Mouse (Mus musculus): ENCODE measurements around the gene Asic5. TPM values are rescaled to one million over a fixed set of nuclear protein-coding genes. Genes with fewer than 3 reads are reported as not detected.

Gene Asic5
- total RNA-seq, 2 experiments from 2014 or later: not detected

DNA sequence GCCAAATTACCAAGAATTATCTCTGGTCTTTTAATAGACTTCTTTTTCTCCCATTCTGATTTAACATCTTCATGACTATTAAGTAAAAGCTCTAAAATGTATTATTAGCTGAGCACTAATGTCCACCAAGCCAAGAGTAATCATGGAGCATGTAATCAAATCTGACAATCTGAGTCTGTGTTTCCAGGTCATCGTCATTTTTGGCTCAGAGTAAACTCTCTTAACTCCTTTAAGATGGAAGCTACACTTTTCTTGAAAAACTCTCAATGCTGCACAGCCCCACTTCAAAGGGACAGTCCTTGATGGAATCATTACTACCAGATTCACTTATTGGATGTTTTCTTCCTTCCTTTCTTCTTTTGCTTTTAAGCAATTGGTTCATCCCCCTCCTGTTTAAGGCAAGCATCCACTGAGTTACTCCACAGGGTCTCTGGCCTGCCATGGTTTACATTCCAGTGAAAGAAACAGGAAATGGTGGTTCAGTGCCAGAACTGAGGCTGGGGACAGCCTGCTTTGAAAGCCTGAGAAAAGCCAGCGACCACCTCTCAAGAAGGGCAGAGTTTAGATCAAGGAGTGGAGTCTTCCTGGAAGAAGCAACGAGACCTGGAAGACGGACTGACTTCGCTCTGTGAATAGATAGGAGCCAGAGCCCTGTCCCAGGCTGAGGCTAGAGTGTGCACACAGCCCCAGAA is 72.3 kb downstream of the Asic5 start:
- H3K27ac ChIP-seq: peak overlapping the region; percentile 24; the same call in 1 of the 2 replicates
- intact Hi-C loops (cut with DNase I): no loop called here
- H3K4me3 ChIP-seq: no peak overlapping the region
- no peak for TF ChIP-seq CTCF (IDR thresholded peaks at IDR 0.05)
- no peak for DNase-seq

DNA sequence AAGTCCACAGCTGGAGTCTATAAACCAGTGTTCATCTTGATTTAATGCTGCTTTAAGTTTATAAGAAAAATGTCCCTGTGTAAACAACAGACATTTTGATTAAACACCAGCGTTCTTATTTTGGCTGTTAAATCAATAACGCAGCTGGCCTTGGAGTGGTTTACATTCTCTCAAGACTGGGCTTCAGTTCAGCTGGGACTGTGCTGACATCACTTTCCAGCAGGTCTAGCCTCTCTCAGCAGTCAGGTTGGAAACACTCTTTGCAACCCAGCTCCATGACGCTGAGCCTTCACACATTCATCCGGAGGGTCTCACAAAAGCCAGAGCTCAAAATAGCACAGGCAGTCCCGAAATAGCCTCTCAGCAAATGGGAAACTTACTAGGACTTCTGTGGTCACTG is 75.1 kb downstream of the Asic5 start:
- no peak overlapping the region for H3K27ac ChIP-seq
- intact Hi-C loops (cut with DNase I): no loop called here
- TF ChIP-seq CTCF (IDR thresholded peaks at IDR 0.05): no peak
- DNase-seq: no peak
- H3K4me3 ChIP-seq: no peak overlapping the region

DNA sequence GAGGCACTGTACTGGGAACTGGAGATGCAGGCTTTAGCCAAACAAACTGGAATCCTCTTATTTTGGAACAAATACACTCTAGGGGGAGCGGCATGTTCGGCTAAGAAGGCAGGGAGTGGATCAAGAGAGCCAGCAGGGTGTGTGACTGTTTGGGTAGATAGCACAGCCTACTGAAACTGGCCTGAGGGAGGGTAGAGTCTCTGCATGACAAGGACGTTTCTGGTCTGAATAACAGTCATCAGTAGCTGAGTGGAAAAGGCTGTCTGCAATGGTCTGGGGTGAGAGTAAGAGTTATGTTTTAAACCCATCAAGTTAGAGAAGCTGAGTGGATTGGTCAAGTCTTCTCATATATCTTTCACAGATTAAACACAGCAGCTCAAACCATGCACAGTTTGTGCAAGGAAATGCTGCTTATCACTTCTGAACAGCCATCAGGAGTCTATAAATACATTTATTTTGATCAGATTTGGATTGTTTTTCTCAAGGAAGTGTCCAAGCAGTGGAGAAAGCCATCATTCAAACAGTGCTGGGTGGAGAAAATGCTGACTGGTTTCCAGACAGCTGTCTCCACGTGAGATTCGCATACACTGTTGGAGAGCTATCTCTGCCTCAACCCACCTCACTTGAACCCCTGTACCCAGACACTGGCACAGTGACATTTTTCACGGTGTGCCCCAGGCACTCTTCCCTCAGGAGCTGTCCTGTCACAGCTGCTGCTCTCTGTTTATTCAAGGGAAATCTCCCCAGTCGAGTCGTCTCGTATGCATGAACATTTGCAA is 79.5 kb downstream of the Asic5 start:
- no peak for DNase-seq
- Histone ChIP-seq H3K27ac (no peak overlapping the region; the same call in none of the 2 replicates), H3K4me3 (no peak overlapping the region)
- intact Hi-C loops (cut with DNase I): no loop called here
- no peak for TF ChIP-seq CTCF (IDR thresholded peaks at IDR 0.05)

DNA sequence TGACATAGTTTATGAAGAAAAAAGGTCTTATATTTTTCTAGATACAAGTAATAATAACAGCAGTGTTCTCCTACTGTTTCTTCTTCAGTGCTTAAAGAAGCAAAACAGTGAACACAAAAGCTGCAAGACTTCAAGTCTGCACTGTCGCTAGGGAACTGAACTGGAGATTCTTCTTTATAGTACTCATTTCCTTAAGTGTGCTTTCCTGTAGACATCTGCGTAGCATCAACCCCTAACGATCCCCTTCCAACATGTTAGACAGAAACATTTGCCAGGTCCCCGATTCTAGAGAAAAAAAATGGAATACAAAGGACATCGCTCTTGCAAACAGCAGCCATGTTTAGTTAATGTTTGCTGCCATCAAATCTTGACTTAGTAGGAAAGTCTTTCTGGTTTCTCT is 85.7 kb downstream of the Asic5 start:
- no peak overlapping the region for H3K4me3 ChIP-seq
- no peak for DNase-seq
- H3K27ac ChIP-seq: no peak overlapping the region
- TF ChIP-seq CTCF (IDR thresholded peaks at IDR 0.05): no peak
- intact Hi-C loops (cut with DNase I): no loop called here

Other genes starting within 250 kb of the Asic5 start
- 1 to 10 TPM; 4.2 to 5.8 TPM for gene Ctso, start 49.7 kb upstream of the Asic5 start, total RNA-seq (2021)
- not detected for gene Tdo2, start 6.1 kb upstream of the Asic5 start, total RNA-seq (2021)
- gene Gucy1b1, start 92.4 kb downstream of the Asic5 start, total RNA-seq (2021): 1 to 10 TPM; 3.5 to 4.5 TPM
- gene Gucy1a1, start 163.5 kb downstream of the Asic5 start, total RNA-seq (2021): 1 to 10 TPM; 6.2 to 6.3 TPM